Mouse (Mus musculus) cerebellum, adult 2 months (tissue): ENCODE measurements around the gene BC107364.
"Not testable (repeated sequence)": the region's sequence is repeated elsewhere in the genome, so short reads cannot be mapped to it uniquely, and the experiment has no call there.

Source experiments
- CTCF ChIP-seq: fragments of 200-500 bp; IDR thresholded peaks from 2 replicates; pipeline ENCODE4 v1.5.1; 2011; ENCODE audit warnings: low read depth, mild to moderate bottlenecking, control low read depth, low read length, moderate library complexity, borderline replicate concordance; ENCODE audit not compliant: insufficient read depth
- POLR2A ChIP-seq: fragments of 200-500 bp; IDR thresholded peaks from 2 replicates; pipeline ENCODE4 v1.6.1; 2011; ENCODE audit warnings: low read length, control low read depth, borderline replicate concordance; ENCODE audit not compliant: insufficient read depth

- not testable (repeated sequence) for TF ChIP-seq CTCF, POLR2A
Observed at GRCm38 (mm10) chr3:96489636-96490035, 37.5 kb upstream of the BC107364 start.
